Mouse (Mus musculus) forebrain, embryonic 13.5 days (tissue): Measurements from ENCODE around the gene Fam118a. TPM values are rescaled to one million over a fixed set of nuclear protein-coding genes. Genes with fewer than 3 reads are reported as not detected.
"Not testable (repeated sequence)": the region's sequence is repeated elsewhere in the genome, so short reads cannot be mapped to it uniquely, and the experiment has no call there.

Experiments
- ATAC-seq: fragments of 200-750 bp; cut with Nextera tagmentation; 2 replicates; pipeline ENCODE4 v1.8.0; 2017
- H3K27ac ChIP-seq: fragments of 300-500 bp; sonication (generic); 2 replicates; pipeline ENCODE4 v1.5.1; 2015; ENCODE audit warnings: inconsistent platforms, mild to moderate bottlenecking, moderate library complexity
- H3K27me3 ChIP-seq: fragments of 300-500 bp; sonication (generic); 2 replicates; pipeline ENCODE4 v1.6.1; 2015; ENCODE audit warnings: mild to moderate bottlenecking, inconsistent platforms
- H3K36me3 ChIP-seq: fragments of 300-500 bp; sonication (generic); 2 replicates; pipeline ENCODE4 v1.6.1; 2015; ENCODE audit warnings: mild to moderate bottlenecking, inconsistent platforms; ENCODE audit not compliant: poor library complexity, severe bottlenecking
- H3K4me1 ChIP-seq: fragments of 300-500 bp; sonication (generic); 2 replicates; pipeline ENCODE4 v1.6.1; 2015; ENCODE audit warnings: inconsistent platforms
- H3K4me2 ChIP-seq: fragments of 300-500 bp; sonication (generic); 2 replicates; pipeline ENCODE4 v1.6.1; 2015; ENCODE audit warnings: inconsistent platforms, mild to moderate bottlenecking, moderate library complexity
- H3K4me3 ChIP-seq: fragments of 300-500 bp; sonication (generic); 2 replicates; pipeline ENCODE4 v1.5.1; 2015; ENCODE audit warnings: mild to moderate bottlenecking, inconsistent platforms
- H3K9ac ChIP-seq: fragments of 300-500 bp; sonication (generic); 2 replicates; pipeline ENCODE4 v1.6.1; 2015; ENCODE audit warnings: mild to moderate bottlenecking, inconsistent platforms
- H3K9me3 ChIP-seq: fragments of 300-500 bp; sonication (generic); replicated peaks from 2 replicates; pipeline ENCODE4 v1.6.1; 2016; ENCODE audit warnings: inconsistent platforms
- WGBS: fragments of 180-500 bp; shearing (Covaris S2); methylation state at CpG from one replicate; pipeline ENCODE4 v1.1.7; 2015; 5-methylcytosine and 5-hydroxymethylcytosine counted together
- polyA plus RNA-seq: library from polyadenylated mRNA; unstranded; fragments of >200 nt; fragmentation: Nextera tagmentation; extraction: Ambion mirVana; gene quantifications from 2 replicates; pipeline ENCODE4 v1.2.1, GENCODE M21; 2015

Gene Fam118a
- polyA plus RNA-seq, result 20.8 and 24.1 TPM in 2 replicates

GRCm38 (mm10) chr15:85028648-85029047, at the start of gene Fam118a:
Gene Fam118a, plus strand, starts transcription at chr15:85028948.
- H3K27ac ChIP-seq, ATAC-seq, H3K9ac ChIP-seq, H3K4me2 ChIP-seq, H3K9me3 ChIP-seq, H3K4me1 ChIP-seq, H3K4me3 ChIP-seq, H3K27me3 ChIP-seq, H3K36me3 ChIP-seq: not testable (repeated sequence)
- 61% methylated on average over 1 of the region's 1 CpGs for WGBS

- no peak for ATAC-seq
- 90% methylated on average over 9 of the region's 9 CpGs for WGBS
- Histone ChIP-seq H3K9me3 (no peaks in the 10 kb centered on the region), H3K4me2 (no peak overlapping the region), H3K27ac (no peak overlapping the region), H3K4me3 (no peak overlapping the region), H3K4me1 (peaks cover 25% of the 10 kb centered on the region), H3K27me3 (no peaks in the 10 kb centered on the region), H3K36me3 (peaks cover 7% of the 10 kb centered on the region; the same call in 1 of the 2 replicates), H3K9ac (no peak overlapping the region)
Measured at GRCm38 (mm10) chr15:84981609-84982313, 47.0 kb upstream of the Fam118a start.

- no peak for ATAC-seq
- H3K4me3 ChIP-seq, result no peak overlapping the region
- peaks cover 27% of the 10 kb centered on the region for H3K4me1 ChIP-seq
- no peak overlapping the region for H3K9ac ChIP-seq
- no peak overlapping the region for H3K4me2 ChIP-seq
- peaks cover 7% of the 10 kb centered on the region; the same call in 1 of the 2 replicates for H3K36me3 ChIP-seq
- H3K27me3 ChIP-seq, result no peaks in the 10 kb centered on the region
- no peak overlapping the region for H3K27ac ChIP-seq
- WGBS, result 88% methylated on average over 3 of the region's 3 CpGs
- H3K9me3 ChIP-seq, result no peaks in the 10 kb centered on the region
Measured at GRCm38 (mm10) chr15:84982888-84983287, 45.9 kb upstream of the Fam118a start.

DNA sequence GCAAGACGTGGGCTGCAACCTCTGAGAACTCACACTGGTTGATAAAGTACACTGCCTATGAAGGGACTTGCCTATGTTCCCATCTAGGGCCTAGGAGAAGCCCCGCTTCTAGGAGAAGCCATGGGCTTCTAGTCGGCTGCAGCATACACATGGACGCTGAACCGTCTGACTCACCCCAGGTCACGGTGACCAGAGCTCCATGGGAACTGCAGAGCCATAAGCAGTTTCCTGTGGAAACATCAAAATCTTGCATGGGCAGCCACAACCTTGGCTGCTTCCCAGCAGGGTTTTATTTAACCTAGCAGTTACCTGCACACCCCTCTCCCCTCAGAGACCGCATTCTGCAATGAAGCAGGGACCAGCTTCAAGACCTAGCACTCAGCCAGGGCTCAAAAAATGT, 45.0 kb upstream of the Fam118a start:
- Histone ChIP-seq H3K27me3 (peaks cover 2% of the 10 kb centered on the region), H3K4me3 (no peak overlapping the region), H3K9me3 (no peaks in the 10 kb centered on the region), H3K4me2 (no peak overlapping the region), H3K36me3 (peaks cover 7% of the 10 kb centered on the region; the same call in 1 of the 2 replicates), H3K27ac (no peak overlapping the region), H3K9ac (no peak overlapping the region), H3K4me1 (peaks cover 33% of the 10 kb centered on the region)
- 91% methylated on average over 7 of the region's 7 CpGs for WGBS
- ATAC-seq, result no peak

- Histone ChIP-seq H3K27ac (no peak overlapping the region), H3K9ac (0 out of 2 replicates have a peak overlapping the region, but pooled peaks have one; percentile 21), H3K9me3 (no peaks in the 10 kb centered on the region), H3K36me3 (0 out of 2 replicates have a peak, but pooled peaks cover 3% of the 10 kb centered on the region), H3K27me3 (peaks cover 4% of the 10 kb centered on the region), H3K4me2 (peak overlapping the region; percentile 89), H3K4me1 (peaks cover 43% of the 10 kb centered on the region), H3K4me3 (peak overlapping the region; percentile 90; the same call in 1 of the 2 replicates)
- WGBS, result 85% methylated on average over 12 of the region's 12 CpGs
- no peak for ATAC-seq
Measured at GRCm38 (mm10) chr15:84985516-84986160, 43.1 kb upstream of the Fam118a start.

- Histone ChIP-seq H3K27ac (no peak overlapping the region), H3K27me3 (peaks cover 4% of the 10 kb centered on the region), H3K9me3 (no peaks in the 10 kb centered on the region), H3K9ac (peak overlapping the region; percentile 93), H3K4me1 (peaks cover 43% of the 10 kb centered on the region), H3K36me3 (0 out of 2 replicates have a peak, but pooled peaks cover 3% of the 10 kb centered on the region), H3K4me2 (peak overlapping the region; percentile 89), H3K4me3 (peak overlapping the region; percentile 90)
- no peak for ATAC-seq
- WGBS, result 69% methylated on average over 4 of the region's 4 CpGs
Measured at GRCm38 (mm10) chr15:84986171-84987019, 42.4 kb upstream of the Fam118a start.

DNA sequence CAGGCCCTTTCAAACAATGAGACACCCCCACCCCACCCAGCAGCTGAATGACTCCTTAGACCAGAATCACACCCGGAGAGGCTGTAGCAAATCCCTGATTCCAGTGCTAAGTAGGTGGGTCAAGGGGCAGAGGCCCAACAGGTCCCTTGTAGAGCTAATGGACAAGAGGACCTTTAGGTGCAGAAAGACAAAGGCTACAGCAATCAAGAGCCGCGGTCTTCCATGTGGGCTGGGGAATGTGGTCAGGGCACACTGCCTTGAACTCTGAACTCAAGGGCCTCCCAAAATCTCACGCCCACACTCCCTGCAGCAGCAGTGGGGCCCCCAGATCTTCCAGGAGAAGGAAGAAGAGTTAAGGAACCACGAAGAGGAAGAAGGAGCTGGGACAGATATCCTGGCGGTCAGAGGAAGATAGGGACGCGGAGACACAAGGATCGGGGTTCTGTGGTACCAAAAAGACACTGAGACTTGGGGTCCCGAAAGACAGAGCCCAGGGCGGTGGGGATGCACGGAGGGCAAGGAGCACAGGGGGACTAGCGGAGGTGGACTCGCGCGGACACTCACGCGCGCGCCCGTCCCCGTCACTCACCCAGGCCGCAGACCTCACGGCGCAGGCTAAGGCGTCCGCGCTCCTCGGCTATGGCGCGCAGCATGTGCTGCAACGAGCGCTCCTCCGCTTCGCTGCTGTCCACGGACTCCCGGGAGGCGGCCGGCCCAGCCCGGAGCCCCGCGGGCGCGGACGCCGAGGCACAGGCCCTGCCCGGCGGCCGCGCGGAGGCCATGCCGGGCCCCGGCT, 41.5 kb upstream of the Fam118a start:
- WGBS, result under 1% methylated on average over 52 of the region's 53 CpGs
- H3K9me3 ChIP-seq, result no peaks in the 10 kb centered on the region
- H3K4me2 ChIP-seq, result peak overlapping the region; percentile 89
- peak overlapping the region; percentile 66 for H3K27ac ChIP-seq
- H3K9ac ChIP-seq, result peak overlapping the region; percentile 93
- peak; percentile 56 for ATAC-seq
- peak overlapping the region; percentile 90 for H3K4me3 ChIP-seq
- peaks cover 4% of the 10 kb centered on the region for H3K27me3 ChIP-seq
- peaks cover 43% of the 10 kb centered on the region for H3K4me1 ChIP-seq
- H3K36me3 ChIP-seq, result 0 out of 2 replicates have a peak, but pooled peaks cover 3% of the 10 kb centered on the region

DNA sequence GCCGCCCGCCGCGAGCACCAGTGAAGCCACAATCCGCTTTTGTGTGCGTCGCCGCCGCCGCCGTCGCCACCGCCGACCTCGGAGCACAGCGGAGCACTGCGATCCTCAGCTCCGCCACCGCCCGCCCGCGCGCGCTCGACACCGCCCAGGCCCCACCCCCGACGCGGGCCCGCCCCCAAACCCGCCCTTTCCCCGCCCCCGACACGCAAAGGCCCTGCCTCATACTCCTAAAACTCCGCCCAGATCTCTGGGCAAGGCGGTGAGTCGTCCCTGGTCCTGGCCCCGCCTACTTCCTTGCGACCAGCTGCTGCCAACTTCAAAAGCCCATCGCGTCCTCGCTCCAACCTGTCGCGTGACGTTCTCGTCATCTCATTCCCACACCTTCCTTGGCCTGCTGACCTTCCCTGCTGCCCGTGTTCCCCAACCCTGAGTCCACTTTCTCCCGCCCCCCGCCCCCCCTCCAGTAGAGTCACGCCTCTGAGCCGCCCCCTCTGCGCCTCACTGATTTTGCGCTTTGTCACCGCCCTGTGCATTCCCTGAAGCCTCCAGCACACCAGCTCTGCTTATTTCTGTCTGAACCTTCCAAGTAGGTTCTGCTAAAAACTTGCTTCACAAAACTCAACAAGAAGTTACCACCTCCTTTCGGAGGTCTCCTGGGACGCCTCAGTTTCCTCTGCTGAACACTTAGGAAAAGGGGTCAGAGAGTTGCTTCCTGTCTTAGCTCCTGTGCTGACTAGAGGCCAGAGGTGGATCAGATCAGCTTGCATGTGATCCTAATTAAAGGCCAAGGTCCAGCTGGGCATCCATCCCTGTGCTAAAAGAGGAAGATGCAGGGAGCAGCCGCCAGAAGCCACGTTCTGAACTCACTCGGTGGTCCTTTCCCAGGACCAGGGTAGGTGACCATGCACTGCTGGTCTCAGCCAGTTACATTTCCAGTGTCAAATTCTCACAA, 40.6 kb upstream of the Fam118a start, which contains the start of gene 5031439G07Rik:
Gene 5031439G07Rik (minus strand): TSS at position 678 of the 952 bp plus-strand sequence.
- no peaks in the 10 kb centered on the region for H3K9me3 ChIP-seq
- peak within 1 kb of the TSS; percentile 93 for H3K9ac ChIP-seq
- no peaks in the 10 kb centered on the region for H3K36me3 ChIP-seq
- peak; percentile 88 for ATAC-seq
- H3K4me1 ChIP-seq, result peaks cover 43% of the 10 kb centered on the region
- H3K4me2 ChIP-seq, result peak within 1 kb of the TSS; percentile 89
- WGBS, result 1% methylated on average over 56 of the region's 59 CpGs
- H3K27ac ChIP-seq, result peak within 1 kb of the TSS; percentile 66
- peaks cover 4% of the 10 kb centered on the region for H3K27me3 ChIP-seq
- peak within 1 kb of the TSS; percentile 90 for H3K4me3 ChIP-seq

DNA sequence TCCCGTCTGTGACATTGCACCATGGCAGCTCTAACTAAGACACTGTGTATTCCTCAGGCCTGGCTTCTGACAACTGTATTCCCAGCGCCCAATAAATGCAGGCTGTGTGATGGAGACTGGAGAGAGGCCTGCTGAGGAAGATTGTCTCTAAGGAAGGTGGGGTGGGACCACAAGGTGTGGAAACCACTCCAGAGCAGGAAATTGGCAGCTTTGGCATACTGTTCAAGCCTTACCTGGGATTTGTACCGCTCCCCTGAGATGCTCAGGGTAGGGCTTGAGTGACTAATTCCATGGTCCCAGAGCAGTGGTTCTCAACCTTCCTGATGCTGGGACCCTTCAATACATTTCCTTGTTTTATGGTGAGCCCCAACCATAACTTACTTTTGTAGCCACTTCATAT, 39.6 kb upstream of the Fam118a start:
- no peak for ATAC-seq
- Histone ChIP-seq H3K27ac (no peak overlapping the region), H3K9me3 (no peaks in the 10 kb centered on the region), H3K9ac (no peak overlapping the region), H3K4me1 (peaks cover 40% of the 10 kb centered on the region), H3K36me3 (no peaks in the 10 kb centered on the region), H3K4me3 (no peak overlapping the region), H3K4me2 (no peak overlapping the region), H3K27me3 (peaks cover 5% of the 10 kb centered on the region)
- WGBS, result 71% methylated on average over 3 of the region's 3 CpGs

DNA sequence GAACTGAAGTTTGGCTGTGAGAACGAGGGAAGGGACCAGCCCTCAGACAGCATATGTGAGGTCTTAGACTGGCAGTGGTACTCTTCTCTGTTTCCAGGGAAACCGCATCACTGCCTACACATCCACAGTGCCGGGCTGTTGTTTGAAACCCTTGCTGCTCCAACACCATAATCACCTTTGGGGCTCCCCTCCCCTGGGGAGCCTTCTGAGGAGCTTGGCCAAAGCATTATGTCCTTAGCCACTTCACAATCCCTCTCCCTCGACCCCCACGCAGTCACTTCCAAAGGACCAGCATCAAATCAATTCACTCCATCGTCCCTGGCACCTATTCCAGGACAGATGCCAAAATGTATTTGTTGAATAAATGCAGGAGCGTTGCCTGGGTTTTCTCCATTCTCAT, 39.0 kb upstream of the Fam118a start:
- H3K4me3 ChIP-seq, result no peak overlapping the region
- peaks cover 7% of the 10 kb centered on the region for H3K27me3 ChIP-seq
- 47% methylated on average over 7 of the region's 7 CpGs for WGBS
- ATAC-seq, result no peak
- peaks cover 40% of the 10 kb centered on the region for H3K4me1 ChIP-seq
- no peak overlapping the region; the same call in 1 of the 2 replicates for H3K27ac ChIP-seq
- no peak overlapping the region for H3K9ac ChIP-seq
- H3K9me3 ChIP-seq, result no peaks in the 10 kb centered on the region
- no peak overlapping the region for H3K4me2 ChIP-seq
- H3K36me3 ChIP-seq, result no peaks in the 10 kb centered on the region
